Mouse (Mus musculus) lung, postnatal 0 days (tissue): ENCODE measurements around the gene Trim50. TPM values are rescaled to one million over a fixed set of nuclear protein-coding genes. Genes with fewer than 3 reads are reported as not detected.

ENCODE experiments used
- ATAC-seq: fragments of 200-750 bp; cut with Nextera tagmentation; 2 replicates; pipeline ENCODE4 v1.8.0; 2017; ENCODE audit warnings: moderate library complexity
- DNase-seq: peaks from one replicate; pipeline ENCODE4 v3.0.0-alpha.2; 2016; ENCODE audit warnings: low spot score
- H3K27ac ChIP-seq: fragments of 300-500 bp; sonication (generic); 2 replicates; pipeline ENCODE4 v1.5.1; 2014; ENCODE audit warnings: antibody characterized with exemption, mild to moderate bottlenecking, low read length, mixed read lengths
- H3K27me3 ChIP-seq: fragments of 300-500 bp; sonication (generic); replicated peaks from 2 replicates; pipeline ENCODE4 v1.6.1; 2014; ENCODE audit warnings: low read length, mixed read lengths; ENCODE audit not compliant: insufficient read depth
- H3K36me3 ChIP-seq: fragments of 300-500 bp; sonication (generic); 2 replicates; pipeline ENCODE4 v1.6.1; 2014; ENCODE audit warnings: low read length, mixed read lengths; ENCODE audit not compliant: insufficient read depth
- H3K4me1 ChIP-seq: fragments of 300-500 bp; sonication (generic); 2 replicates; pipeline ENCODE4 v1.6.1; 2014; ENCODE audit warnings: antibody characterized with exemption, low read depth, low read length, mixed read lengths; ENCODE audit not compliant: insufficient read depth
- H3K4me2 ChIP-seq: fragments of 300-500 bp; sonication (generic); replicated peaks from 2 replicates; pipeline ENCODE4 v1.6.1; 2014; ENCODE audit warnings: low read depth, mild to moderate bottlenecking, low read length, moderate library complexity, mixed read lengths
- H3K4me3 ChIP-seq: fragments of 300-500 bp; sonication (generic); 2 replicates; pipeline ENCODE4 v1.5.1; 2014; ENCODE audit warnings: low read depth, low read length
- H3K9ac ChIP-seq: fragments of 300-500 bp; sonication (generic); replicated peaks from 2 replicates; pipeline ENCODE4 v1.6.1; 2014; ENCODE audit warnings: low read depth, mild to moderate bottlenecking
- H3K9me3 ChIP-seq: fragments of 300-500 bp; sonication (generic); 2 replicates; pipeline ENCODE4 v1.6.1; 2016; ENCODE audit warnings: low read length, mixed read lengths
- CTCF ChIP-seq: IDR thresholded peaks from 2 replicates; pipeline ENCODE4 v1.5.1; 2016; ENCODE audit warnings: antibody characterized with exemption, mild to moderate bottlenecking
- EP300 ChIP-seq: IDR thresholded peaks from 2 replicates; pipeline ENCODE4 v1.6.1; 2016; ENCODE audit warnings: antibody characterized with exemption, mild to moderate bottlenecking, control low read depth
- WGBS: fragments of 180-500 bp; shearing (Covaris S2); extraction: QIAGEN DNeasy Blood & Tissue Kit; methylation state at CpG from one replicate; pipeline ENCODE4 v1.1.7; 2014; 5-methylcytosine and 5-hydroxymethylcytosine counted together
- polyA plus RNA-seq: library from polyadenylated mRNA; unstranded; fragments of >200 nt; fragmentation: Nextera tagmentation; extraction: Ambion mirVana; gene quantifications from 2 replicates; pipeline ENCODE4 v1.2.1, GENCODE M21; 2015

Gene Trim50
- polyA plus RNA-seq, 1 experiment from 2014 or later = not detected

- Histone ChIP-seq H3K4me3 (peak within 1 kb of the TSS; percentile 85), H3K4me1 (peaks cover 12% of the 10 kb centered on the region; the same call in 1 of the 2 replicates), H3K9ac (peak within 1 kb of the TSS; percentile 93), H3K27me3 (no peaks in the 10 kb centered on the region), H3K36me3 (peaks cover 21% of the 10 kb centered on the region; the same call in 1 of the 2 replicates), H3K4me2 (peak within 1 kb of the TSS; percentile 95), H3K27ac (peak within 1 kb of the TSS; percentile 90), H3K9me3 (no peaks in the 10 kb centered on the region)
- ATAC-seq (peak; percentile 96), DNase-seq (peak; percentile 93)
- 2% methylated on average over 60 of the region's 110 CpGs for WGBS
- TF ChIP-seq CTCF = no peak
- no peak for TF ChIP-seq EP300
Observed at GRCm38 (mm10) chr5:135394004-135394823, 41.1 kb downstream of the Trim50 start, which contains the start of gene Pom121. TSS of gene Pom121 (minus strand) at chr5:135394546.

DNA sequence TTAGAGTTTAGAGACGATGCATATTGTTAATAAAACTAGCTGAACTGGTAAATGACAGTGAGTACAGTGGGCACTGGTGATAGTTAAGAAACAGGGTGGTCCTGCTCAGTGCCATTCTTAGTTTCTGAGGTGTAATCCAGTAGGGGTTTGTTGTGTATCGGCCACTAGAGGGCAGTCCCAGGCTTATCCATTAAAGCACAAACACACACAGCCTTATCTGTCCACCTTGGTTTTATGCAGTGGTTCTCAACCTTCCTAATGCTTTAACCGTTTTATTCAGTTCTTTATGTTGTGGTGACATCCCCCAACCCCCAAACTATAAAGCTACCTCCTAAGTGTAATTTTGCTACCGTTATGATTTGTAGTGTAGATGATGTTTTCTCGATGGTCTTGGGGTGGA lies 42.7 kb downstream of the Trim50 start:
- 42% methylated on average over 5 of the region's 5 CpGs for WGBS
- TF ChIP-seq EP300 (no peak), CTCF (peak; percentile 74)
- Histone ChIP-seq H3K36me3 (peaks cover 12% of the 10 kb centered on the region; the same call in 1 of the 2 replicates), H3K27ac (no peak overlapping the region), H3K9me3 (no peaks in the 10 kb centered on the region), H3K9ac (no peak overlapping the region), H3K4me1 (peaks cover 12% of the 10 kb centered on the region; the same call in 1 of the 2 replicates), H3K27me3 (no peaks in the 10 kb centered on the region), H3K4me2 (no peak overlapping the region), H3K4me3 (no peak overlapping the region)
- DNase-seq (peak; percentile 61), ATAC-seq (no peak)

GRCm38 (mm10) chr5:135399382-135399781 lies 46.3 kb downstream of the Trim50 start:
- Histone ChIP-seq H3K9ac (no peak overlapping the region), H3K9me3 (no peaks in the 10 kb centered on the region), H3K27me3 (no peaks in the 10 kb centered on the region), H3K4me1 (0 out of 2 replicates have a peak, but pooled peaks cover 4% of the 10 kb centered on the region), H3K36me3 (no peaks in the 10 kb centered on the region), H3K4me3 (no peak overlapping the region), H3K4me2 (no peak overlapping the region), H3K27ac (no peak overlapping the region)
- no peak for TF ChIP-seq CTCF
- TF ChIP-seq EP300 = no peak
- 44% methylated on average over 6 of the region's 6 CpGs for WGBS
- ATAC-seq (no peak), DNase-seq (no peak)

GRCm38 (mm10) chr5:135400244-135400643 lies 47.1 kb downstream of the Trim50 start:
- Histone ChIP-seq H3K27ac (no peak overlapping the region), H3K27me3 (no peaks in the 10 kb centered on the region), H3K4me1 (no peaks in the 10 kb centered on the region), H3K36me3 (no peaks in the 10 kb centered on the region), H3K4me3 (no peak overlapping the region), H3K9me3 (no peaks in the 10 kb centered on the region), H3K9ac (no peak overlapping the region), H3K4me2 (no peak overlapping the region)
- WGBS = 6% methylated on average over 2 of the region's 2 CpGs
- DNase-seq (peak; percentile 80), ATAC-seq (peak; percentile 78)
- peak; percentile 97 for TF ChIP-seq CTCF
- TF ChIP-seq EP300 = no peak

DNA sequence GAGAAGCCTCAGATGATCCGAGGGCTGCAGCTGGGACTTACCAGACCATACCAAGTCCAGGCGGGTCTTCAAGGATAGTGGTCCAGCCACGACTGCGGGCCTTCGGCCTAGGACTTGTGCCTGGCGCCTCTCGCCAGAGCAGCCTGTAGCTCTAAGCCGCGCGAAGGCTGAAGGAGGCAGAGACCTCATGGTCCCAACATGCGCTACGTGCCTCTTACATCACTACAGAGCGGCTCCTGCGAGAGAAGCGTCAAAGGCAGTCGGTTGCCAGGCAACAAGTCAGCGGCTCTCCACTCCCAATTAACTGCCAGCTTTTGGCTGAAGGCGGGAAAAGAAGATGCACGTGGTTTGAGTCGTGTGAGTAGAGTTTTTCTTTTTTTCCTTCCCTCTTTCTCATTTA lies 51.5 kb downstream of the Trim50 start:
- Histone ChIP-seq H3K36me3 (no peaks in the 10 kb centered on the region), H3K27ac (no peak overlapping the region), H3K4me1 (no peaks in the 10 kb centered on the region), H3K9ac (no peak overlapping the region), H3K4me2 (no peak overlapping the region), H3K27me3 (no peaks in the 10 kb centered on the region), H3K9me3 (no peaks in the 10 kb centered on the region), H3K4me3 (no peak overlapping the region)
- 36% methylated on average over 20 of the region's 20 CpGs for WGBS
- peak; percentile 41 for DNase-seq
- TF ChIP-seq EP300 (no peak), CTCF (no peak)
- no peak for ATAC-seq

DNA sequence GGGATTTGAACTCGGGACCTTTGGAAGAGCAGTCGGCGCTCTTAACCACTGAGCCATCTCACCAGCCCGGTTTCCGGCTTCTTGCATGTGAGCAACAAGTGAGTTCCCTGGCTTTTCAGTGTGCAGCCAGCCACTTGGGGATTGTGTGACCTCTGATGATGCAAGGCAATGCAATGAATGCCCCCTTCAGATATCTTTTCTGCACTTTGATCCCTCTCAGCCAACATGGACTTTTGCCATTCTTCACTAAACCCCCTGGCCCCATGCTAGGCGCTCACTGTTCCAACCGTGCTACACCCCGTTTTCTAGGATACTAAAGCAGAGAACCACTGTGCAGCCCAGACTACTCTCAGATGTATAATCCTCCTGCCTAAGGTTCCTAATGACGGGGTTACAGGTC lies 52.3 kb downstream of the Trim50 start:
- Histone ChIP-seq H3K4me2 (no peak overlapping the region), H3K9ac (no peak overlapping the region), H3K4me3 (no peak overlapping the region), H3K9me3 (no peaks in the 10 kb centered on the region), H3K36me3 (0 out of 2 replicates have a peak, but pooled peaks cover 2% of the 10 kb centered on the region), H3K27me3 (no peaks in the 10 kb centered on the region), H3K27ac (no peak overlapping the region), H3K4me1 (no peaks in the 10 kb centered on the region)
- ATAC-seq = no peak
- TF ChIP-seq CTCF = no peak
- no peak for TF ChIP-seq EP300
- DNase-seq = no peak
- 85% methylated on average over 9 of the region's 9 CpGs for WGBS
